Comparison of ENCODE assay signal across 20 mouse cellular contexts in genomic region chr12:113321086-113321485, GRCm38 (mm10).
A peak's percentile ranks its signal among the peaks of the same experiment; 100 is the strongest.
DNase-seq lines count a peak whose midpoint lies in the region; ATAC-seq and TF ChIP-seq lines count a peak whose summit lies in the region.
"Had no signal": no experiment of that assay in that cellular context is flagged by ENCODE, and none has a peak within 500 bp of the region (broad histone marks: within the 10 kb centered on the region; RNA-seq: fewer than 3 reads in every experiment).

No protein-coding gene starts in this region.

- no peak for TF ChIP-seq EP300 in liver, postnatal 0 days (IDR thresholded peaks at IDR 0.05; ENCODE audit: low read depth)

- H3K27ac ChIP-seq in hindbrain, postnatal 0 days: no peak overlapping the region
- no peak overlapping the region for H3K27ac ChIP-seq in hindbrain, embryonic 16.5 days (ENCODE audit: low read depth, low read length)
- 0 out of 2 replicates have a peak overlapping the region, but pooled peaks have one; percentile 57 for H3K27ac ChIP-seq in liver, postnatal 0 days (ENCODE audit: low read depth)
- H3K27ac ChIP-seq in liver, embryonic 11.5 days (ENCODE audit: low read depth, low read length): no peak overlapping the region
- peak overlapping the region; percentile 30 for H3K27ac ChIP-seq in spleen, adult 2 months (ENCODE audit: insufficient read depth, low read length)
- no peak overlapping the region for H3K27ac ChIP-seq in thymus, adult 2 months (ENCODE audit: control insufficient read depth, insufficient read depth, low read length)
- H3K27ac ChIP-seq: heart, embryonic 15.5 days; hindbrain, embryonic 10.5 days; liver, embryonic 13.5 days; neural tube, embryonic 12.5 days; stomach, embryonic 15.5 days had no signal

- WGBS in hindbrain, postnatal 0 days: 66% methylated on average over 9 of the region's 9 CpGs
- WGBS in hindbrain, embryonic 16.5 days: 75% methylated on average over 9 of the region's 9 CpGs
- 63% methylated on average over 9 of the region's 9 CpGs for WGBS in liver, postnatal 0 days (ENCODE audit: insufficient replicate concordance)
- 79% methylated on average over 9 of the region's 9 CpGs for WGBS in liver, embryonic 11.5 days
- WGBS in spleen, adult 2 months: 28% methylated on average over 9 of the region's 9 CpGs
- 10% methylated on average over 9 of the region's 9 CpGs for WGBS in thymus, adult 2 months

- ATAC-seq in hindbrain, postnatal 0 days: no peak
- ATAC-seq in hindbrain, embryonic 16.5 days: no peak
- peak; percentile 58 for ATAC-seq in liver, postnatal 0 days
- no peak for ATAC-seq in liver, embryonic 11.5 days (replicated peaks; ENCODE audit: low FRiP score)
- ATAC-seq: forebrain, embryonic 16.5 days; inflammation-experienced regulatory T-cells, adult 6 months had no signal

- H3K9ac ChIP-seq in hindbrain, postnatal 0 days (replicated peaks; ENCODE audit: low read length): no peak overlapping the region
- no peak overlapping the region for H3K9ac ChIP-seq in hindbrain, embryonic 16.5 days (ENCODE audit: low read depth, low read length)
- no peak overlapping the region for H3K9ac ChIP-seq in liver, postnatal 0 days (replicated peaks)
- H3K9ac ChIP-seq in liver, embryonic 11.5 days (ENCODE audit: low read depth, low read length): no peak overlapping the region
- H3K9ac ChIP-seq: heart, embryonic 15.5 days; liver, embryonic 13.5 days; neural tube, embryonic 12.5 days; stomach, embryonic 15.5 days had no signal

- no peak for TF ChIP-seq POLR2A in spleen, adult 2 months (IDR thresholded peaks at IDR 0.05; ENCODE audit: low read depth, low read length)
- TF ChIP-seq POLR2A in thymus, adult 2 months (IDR thresholded peaks at IDR 0.05; ENCODE audit: control insufficient read depth, extremely low read depth, insufficient read depth, low read length, poor library complexity): no peak

- H3K36me3 ChIP-seq in hindbrain, postnatal 0 days (ENCODE audit: insufficient read depth, low read length): no peaks in the 10 kb centered on the region
- no peaks in the 10 kb centered on the region for H3K36me3 ChIP-seq in hindbrain, embryonic 16.5 days (ENCODE audit: control insufficient read depth, insufficient read depth, low read length)
- no peaks in the 10 kb centered on the region for H3K36me3 ChIP-seq in liver, postnatal 0 days (replicated peaks; ENCODE audit: insufficient read depth, low read length)
- no peaks in the 10 kb centered on the region for H3K36me3 ChIP-seq in liver, embryonic 11.5 days (ENCODE audit: control insufficient read depth, insufficient read depth, low read length)
- no peaks in the 10 kb centered on the region for H3K36me3 ChIP-seq in spleen, adult 2 months (ENCODE audit: control insufficient read depth, insufficient read depth, low read length)
- H3K36me3 ChIP-seq in thymus, adult 2 months (ENCODE audit: control insufficient read depth, insufficient read depth, low read length): no peaks in the 10 kb centered on the region
- H3K36me3 ChIP-seq: heart, embryonic 15.5 days; hindbrain, embryonic 10.5 days; liver, embryonic 13.5 days; neural tube, embryonic 12.5 days; stomach, embryonic 15.5 days had no signal

- no peaks in the 10 kb centered on the region for H3K27me3 ChIP-seq in hindbrain, postnatal 0 days (ENCODE audit: insufficient read depth, low read length)
- H3K27me3 ChIP-seq in hindbrain, embryonic 16.5 days (replicated peaks; ENCODE audit: control insufficient read depth, insufficient read depth, low read length): no peaks in the 10 kb centered on the region
- H3K27me3 ChIP-seq in liver, postnatal 0 days (ENCODE audit: insufficient read depth, low read length): no peaks in the 10 kb centered on the region
- no peaks in the 10 kb centered on the region for H3K27me3 ChIP-seq in liver, embryonic 11.5 days (replicated peaks; ENCODE audit: control insufficient read depth, insufficient read depth, low read length)
- no peaks in the 10 kb centered on the region for H3K27me3 ChIP-seq in spleen, adult 2 months (ENCODE audit: control insufficient read depth, insufficient read depth, low read length)
- H3K27me3 ChIP-seq in thymus, adult 2 months (ENCODE audit: control insufficient read depth, insufficient read depth, low read length): no peaks in the 10 kb centered on the region
- H3K27me3 ChIP-seq: heart, embryonic 15.5 days; liver, embryonic 13.5 days; neural tube, embryonic 12.5 days; stomach, embryonic 15.5 days had no signal

- H3K9me3 ChIP-seq in hindbrain, postnatal 0 days (ENCODE audit: low read length): no peaks in the 10 kb centered on the region
- H3K9me3 ChIP-seq in hindbrain, embryonic 16.5 days (ENCODE audit: control insufficient read depth, low read length): no peaks in the 10 kb centered on the region
- no peaks in the 10 kb centered on the region for H3K9me3 ChIP-seq in liver, postnatal 0 days (ENCODE audit: low read length)
- H3K9me3 ChIP-seq in liver, embryonic 11.5 days (ENCODE audit: control insufficient read depth, low read length): no peaks in the 10 kb centered on the region
- H3K9me3 ChIP-seq: heart, embryonic 15.5 days; hindbrain, embryonic 10.5 days; liver, embryonic 13.5 days; neural tube, embryonic 12.5 days; stomach, embryonic 15.5 days had no signal

- H3K4me3 ChIP-seq in hindbrain, postnatal 0 days (ENCODE audit: low read length): no peak overlapping the region
- H3K4me3 ChIP-seq in hindbrain, embryonic 16.5 days (ENCODE audit: low read length): no peak overlapping the region
- no peak overlapping the region for H3K4me3 ChIP-seq in liver, postnatal 0 days (ENCODE audit: low read depth, low read length)
- H3K4me3 ChIP-seq in liver, embryonic 11.5 days (ENCODE audit: low read depth, low read length): no peak overlapping the region
- no peak overlapping the region for H3K4me3 ChIP-seq in spleen, adult 2 months (ENCODE audit: extremely low read depth, insufficient read depth, insufficient read length)
- H3K4me3 ChIP-seq in thymus, adult 2 months (ENCODE audit: control insufficient read depth, insufficient read depth, low read length): no peak overlapping the region
- H3K4me3 ChIP-seq: erythroblast, embryonic 14.5 days; heart, embryonic 15.5 days; hindbrain, embryonic 10.5 days; liver, embryonic 13.5 days; neural tube, embryonic 12.5 days; stomach, embryonic 15.5 days had no signal

- DNase-seq in hindbrain, postnatal 0 days (ENCODE audit: low spot score): peak; percentile 5
- peak; percentile 28 for DNase-seq in liver, postnatal 0 days
- no peak for DNase-seq in liver, embryonic 11.5 days (ENCODE audit: low spot score)
- peak; percentile 28 for DNase-seq in brain, adult 2 months (ENCODE audit: low read depth, low spot score)
- peak; percentile 49 to 52 for DNase-seq in spleen, adult 2 months (ENCODE audit: low read depth in 1 of 2, low spot score in 2 of 2)
- no peak for DNase-seq in thymus, adult 2 months
- no peak for DNase-seq in gastrocnemius, adult 18-20 months (ENCODE audit: low spot score)
- DNase-seq: adrenal gland, postnatal 36 days; cerebellum, postnatal 36 days; heart, adult 18-20 months; layer of hippocampus, postnatal 36 days; liver, embryonic 13.5 days had no signal

- H3K4me1 ChIP-seq in hindbrain, postnatal 0 days (ENCODE audit: insufficient read depth, low read length): no peaks in the 10 kb centered on the region
- H3K4me1 ChIP-seq in hindbrain, embryonic 16.5 days (ENCODE audit: control insufficient read depth, insufficient read depth, low read depth, low read length): no peaks in the 10 kb centered on the region
- H3K4me1 ChIP-seq in liver, postnatal 0 days (ENCODE audit: insufficient read depth): no peaks in the 10 kb centered on the region
- no peaks in the 10 kb centered on the region for H3K4me1 ChIP-seq in liver, embryonic 11.5 days (replicated peaks; ENCODE audit: control insufficient read depth, insufficient read depth, low read length)
- H3K4me1 ChIP-seq in spleen, adult 2 months (ENCODE audit: control insufficient read depth, insufficient read depth, insufficient read length): peaks cover 11% of the 10 kb centered on the region; the same call in 1 of the 2 replicates
- H3K4me1 ChIP-seq in thymus, adult 2 months (replicated peaks; ENCODE audit: control insufficient read depth, insufficient read depth, low read length): peaks cover 5% of the 10 kb centered on the region; the same call in 1 of the 2 replicates
- H3K4me1 ChIP-seq: heart, embryonic 15.5 days; hindbrain, embryonic 10.5 days; liver, embryonic 13.5 days; neural tube, embryonic 12.5 days; stomach, embryonic 15.5 days had no signal

- H3K4me2 ChIP-seq in hindbrain, postnatal 0 days (ENCODE audit: low read depth, low read length): no peak overlapping the region
- no peak overlapping the region for H3K4me2 ChIP-seq in hindbrain, embryonic 16.5 days (ENCODE audit: low read length)
- no peak overlapping the region for H3K4me2 ChIP-seq in liver, postnatal 0 days (ENCODE audit: low read depth, low read length)
- H3K4me2 ChIP-seq in liver, embryonic 11.5 days: no peak overlapping the region
- H3K4me2 ChIP-seq: heart, embryonic 15.5 days; liver, embryonic 13.5 days; neural tube, embryonic 12.5 days; stomach, embryonic 15.5 days had no signal

- no peak for TF ChIP-seq CTCF in hindbrain, postnatal 0 days (IDR thresholded peaks at IDR 0.05; ENCODE audit: low read depth)
- no peak for TF ChIP-seq CTCF in liver, postnatal 0 days (IDR thresholded peaks at IDR 0.05; ENCODE audit: low read depth)
- TF ChIP-seq CTCF in spleen, adult 2 months (IDR thresholded peaks at IDR 0.05; ENCODE audit: extremely low read depth, insufficient read depth, insufficient read length, insufficient replicate concordance): no peak
- no peak for TF ChIP-seq CTCF in thymus, adult 2 months (IDR thresholded peaks at IDR 0.05; ENCODE audit: borderline replicate concordance, control insufficient read depth, extremely low read depth, insufficient read depth, low read length, poor library complexity)

Comparison
In these comparisons a context has a peak if more than half of its experiments do, and no peak if none do; other contexts are left out.
1. DNase-seq: peak in hindbrain, postnatal 0 days (single experiment), liver, postnatal 0 days (single experiment), brain, adult 2 months (single experiment) and spleen, adult 2 months (2 of 2); none in liver, embryonic 11.5 days (single experiment), thymus, adult 2 months (single experiment) and gastrocnemius, adult 18-20 months (single experiment).
2. H3K27ac ChIP-seq: peak in liver, postnatal 0 days (single experiment) and spleen, adult 2 months (single experiment); none in hindbrain, postnatal 0 days (single experiment), hindbrain, embryonic 16.5 days (single experiment), liver, embryonic 11.5 days (single experiment) and thymus, adult 2 months (single experiment).